Comparison of ENCODE assay signal across 8 mouse cellular contexts in the genomic region with DNA sequence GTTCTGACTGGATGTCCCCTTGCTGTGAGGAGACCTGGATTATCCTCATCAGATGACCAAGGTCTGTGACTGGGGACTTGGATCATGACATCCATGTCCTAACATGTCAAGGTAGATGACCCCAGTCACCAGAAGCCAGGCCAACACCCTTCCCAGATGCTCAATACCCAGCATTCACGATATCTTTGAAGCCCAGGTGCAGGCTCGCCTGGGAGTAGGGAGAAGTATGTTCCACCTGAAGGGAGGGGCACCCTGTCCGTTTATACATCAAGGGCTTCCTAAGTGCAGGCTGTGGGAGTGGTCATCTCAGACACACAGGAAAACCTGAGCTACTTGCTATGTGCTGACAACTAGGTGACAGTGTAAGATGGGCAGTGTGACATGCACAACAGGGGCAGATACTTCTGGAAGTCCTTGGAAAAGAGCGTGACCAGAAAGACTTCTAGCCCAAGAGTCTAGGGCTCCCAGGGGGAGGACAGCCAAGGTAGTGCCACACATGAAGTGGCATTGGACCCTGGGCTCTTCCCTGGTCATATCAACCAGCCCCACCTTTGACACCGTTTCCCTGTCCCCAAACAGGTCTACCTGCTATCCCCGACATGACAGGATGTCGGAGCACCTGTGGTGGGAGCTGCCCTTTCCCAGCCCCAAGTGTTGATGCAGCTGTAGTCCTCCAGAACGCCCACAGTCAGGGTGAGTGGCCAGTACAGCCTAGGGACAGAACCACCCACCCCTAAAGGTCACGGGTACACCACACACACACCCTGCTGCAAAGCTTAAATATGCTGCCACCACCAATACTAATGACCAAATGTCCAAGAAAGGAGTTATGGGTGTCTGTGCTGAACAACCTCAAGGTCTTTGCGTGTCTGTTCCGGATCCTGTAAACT. TPM values are rescaled to one million over a fixed set of nuclear protein-coding genes. Genes with fewer than 3 reads are reported as not detected.
DNase-seq lines count a peak whose midpoint lies in the region; ATAC-seq and TF ChIP-seq lines count a peak whose summit lies in the region.

No protein-coding gene starts in this region.

- H3K27me3 ChIP-seq in lung, embryonic 14.5 days (ENCODE audit: insufficient read depth, low read length) = no peaks in the 10 kb centered on the region
- no peaks in the 10 kb centered on the region for H3K27me3 ChIP-seq in heart, postnatal 0 days (ENCODE audit: control insufficient read depth, insufficient read depth, low read length)
- H3K27me3 ChIP-seq in liver, postnatal 0 days (ENCODE audit: insufficient read depth, low read length) = no peaks in the 10 kb centered on the region
- no peaks in the 10 kb centered on the region for H3K27me3 ChIP-seq in stomach, embryonic 16.5 days (ENCODE audit: control insufficient read depth, insufficient read depth, low read length)

- DNase-seq in lung, embryonic 14.5 days = no peak
- DNase-seq in lung, postnatal 14 days = no peak
- DNase-seq in heart, postnatal 0 days (ENCODE audit: low spot score) = no peak
- peak; percentile 45 for DNase-seq in liver, postnatal 0 days
- DNase-seq in layer of hippocampus, adult 11-12 months (ENCODE audit: low spot score) = no peak
- no peak for DNase-seq in left cerebral cortex, postnatal 36 days (ENCODE audit: low spot score in 2 of 2)

- peak; percentile 28; the same call in 1 of the 2 replicates for ATAC-seq in lung, embryonic 14.5 days (ENCODE audit: insufficient read depth)
- ATAC-seq in common myeloid progenitor, adult 5-6 weeks (replicated peaks; ENCODE audit: low read depth, poor library complexity, severe bottlenecking) = peak; percentile 3
- no peak for ATAC-seq in heart, postnatal 0 days (ENCODE audit: insufficient read depth, low read depth)
- ATAC-seq in liver, postnatal 0 days = peak; percentile 13
- ATAC-seq in stomach, embryonic 16.5 days (ENCODE audit: insufficient read depth, low FRiP score) = peak; percentile 8

- 26% methylated on average over 11 of the region's 11 CpGs for WGBS in lung, embryonic 14.5 days
- 32% methylated on average over 11 of the region's 11 CpGs for WGBS in heart, postnatal 0 days
- WGBS in liver, postnatal 0 days (ENCODE audit: insufficient replicate concordance) = 26% methylated on average over 11 of the region's 11 CpGs
- 22% methylated on average over 11 of the region's 11 CpGs for WGBS in stomach, embryonic 16.5 days

- H3K27ac ChIP-seq in lung, embryonic 14.5 days (ENCODE audit: low read depth) = peak overlapping the region; percentile 72
- peak overlapping the region; percentile 96 for H3K27ac ChIP-seq in heart, postnatal 0 days (ENCODE audit: low read depth)
- peak overlapping the region; percentile 97 for H3K27ac ChIP-seq in liver, postnatal 0 days (ENCODE audit: low read depth)
- peak overlapping the region; percentile 90 for H3K27ac ChIP-seq in stomach, embryonic 16.5 days (ENCODE audit: low read length)

- H3K9me3 ChIP-seq in lung, embryonic 14.5 days (ENCODE audit: low read depth, low read length) = no peaks in the 10 kb centered on the region
- no peaks in the 10 kb centered on the region for H3K9me3 ChIP-seq in heart, postnatal 0 days (replicated peaks; ENCODE audit: control insufficient read depth, low read length)
- no peaks in the 10 kb centered on the region for H3K9me3 ChIP-seq in liver, postnatal 0 days (ENCODE audit: low read length)
- H3K9me3 ChIP-seq in stomach, embryonic 16.5 days (replicated peaks; ENCODE audit: control insufficient read depth, low read length) = no peaks in the 10 kb centered on the region

- no peak for TF ChIP-seq CTCF in lung, embryonic 14.5 days (IDR thresholded peaks at IDR 0.05; ENCODE audit: low read depth)
- no peak for TF ChIP-seq CTCF in heart, postnatal 0 days (IDR thresholded peaks at IDR 0.05; ENCODE audit: low read depth)
- TF ChIP-seq CTCF in liver, postnatal 0 days (IDR thresholded peaks at IDR 0.05; ENCODE audit: low read depth) = no peak

- peak overlapping the region; percentile 45 for H3K9ac ChIP-seq in lung, embryonic 14.5 days
- no peak overlapping the region for H3K9ac ChIP-seq in heart, postnatal 0 days (replicated peaks; ENCODE audit: low read depth, low read length)
- peak overlapping the region; percentile 91 for H3K9ac ChIP-seq in liver, postnatal 0 days (replicated peaks)
- peak overlapping the region; percentile 70 for H3K9ac ChIP-seq in stomach, embryonic 16.5 days (ENCODE audit: low read length)

- no peak for TF ChIP-seq EP300 in heart, postnatal 0 days (IDR thresholded peaks at IDR 0.05; ENCODE audit: low read depth)
- no peak for TF ChIP-seq EP300 in liver, postnatal 0 days (IDR thresholded peaks at IDR 0.05; ENCODE audit: low read depth)

- H3K4me2 ChIP-seq in lung, embryonic 14.5 days = peak overlapping the region; percentile 76
- H3K4me2 ChIP-seq in heart, postnatal 0 days (ENCODE audit: low read depth, low read length) = peak overlapping the region; percentile 64
- peak overlapping the region; percentile 85 for H3K4me2 ChIP-seq in liver, postnatal 0 days (ENCODE audit: low read depth, low read length)
- peak overlapping the region; percentile 70 for H3K4me2 ChIP-seq in stomach, embryonic 16.5 days (ENCODE audit: low read depth, low read length)

- intact Hi-C loops in left cerebral cortex, postnatal 36 days (cut with DNase I) = loop anchor here (1.0 kb wide), 1 partner anchor 12 kb away; the partner anchor contains the start of gene Tpgs1

- peak overlapping the region; percentile 79 for H3K4me3 ChIP-seq in lung, embryonic 14.5 days (ENCODE audit: low read depth, low read length)
- peak overlapping the region; percentile 90 for H3K4me3 ChIP-seq in heart, postnatal 0 days (ENCODE audit: low read depth, low read length)
- peak overlapping the region; percentile 88 for H3K4me3 ChIP-seq in liver, postnatal 0 days (ENCODE audit: low read depth, low read length)
- H3K4me3 ChIP-seq in stomach, embryonic 16.5 days (replicated peaks; ENCODE audit: low read length) = peak overlapping the region; percentile 89

- peaks cover 15% of the 10 kb centered on the region for H3K36me3 ChIP-seq in lung, embryonic 14.5 days (ENCODE audit: insufficient read depth)
- peaks cover 14% of the 10 kb centered on the region for H3K36me3 ChIP-seq in heart, postnatal 0 days (replicated peaks; ENCODE audit: control insufficient read depth, insufficient read depth, low read length)
- peaks cover 15% of the 10 kb centered on the region for H3K36me3 ChIP-seq in liver, postnatal 0 days (replicated peaks; ENCODE audit: insufficient read depth, low read length)
- 0 out of 2 replicates have a peak, but pooled peaks cover 3% of the 10 kb centered on the region for H3K36me3 ChIP-seq in stomach, embryonic 16.5 days (ENCODE audit: control insufficient read depth, insufficient read depth, low read length)

- H3K4me1 ChIP-seq in lung, embryonic 14.5 days (ENCODE audit: insufficient read depth) = peaks cover 7% of the 10 kb centered on the region
- peaks cover 19% of the 10 kb centered on the region for H3K4me1 ChIP-seq in heart, postnatal 0 days (ENCODE audit: control insufficient read depth, insufficient read depth)
- H3K4me1 ChIP-seq in liver, postnatal 0 days (ENCODE audit: insufficient read depth) = peaks cover 32% of the 10 kb centered on the region
- peaks cover 19% of the 10 kb centered on the region for H3K4me1 ChIP-seq in stomach, embryonic 16.5 days (ENCODE audit: control insufficient read depth, insufficient read depth, low read length)

RNA-seq across cellular contexts. Expression of gene Cdc34, which starts 1.1 kb away (rescaled TPM):
- polyA plus RNA-seq in lung, embryonic 14.5 days (2014; fragmentation: Nextera tagmentation; extraction: Ambion mirVana) = 88.2 and 92.9 TPM in 2 replicates
- total RNA-seq in common myeloid progenitor, adult 5-6 weeks (2017) = 109 and 113 TPM in 2 replicates
- 162 and 183 TPM in 2 replicates for total RNA-seq in heart, postnatal 0 days (2014; rRNA removed; ENCODE audit: low replicate concordance)
- polyA plus RNA-seq in heart, postnatal 0 days (2015; fragmentation: Nextera tagmentation; extraction: Ambion mirVana) = 115 and 120 TPM in 2 replicates
- polyA plus RNA-seq in liver, postnatal 0 days (2015; fragmentation: Nextera tagmentation; extraction: Ambion mirVana) = 77.6 and 80.1 TPM in 2 replicates
- polyA plus RNA-seq in stomach, embryonic 16.5 days (2015; fragmentation: Nextera tagmentation; extraction: Ambion mirVana) = 84.6 and 86.3 TPM in 2 replicates
- total RNA-seq in left cerebral cortex, postnatal 36 days (2021) = 10 to 100 TPM; 76.2 to 90.0 TPM

RNA-seq across cellular contexts. Expression of gene Gzmm, which starts 8.0 kb away (rescaled TPM):
- polyA plus RNA-seq in lung, embryonic 14.5 days (2014; fragmentation: Nextera tagmentation; extraction: Ambion mirVana) = 0.24 and 0.84 TPM in 2 replicates
- 0.96 and 1.6 TPM in 2 replicates for total RNA-seq in common myeloid progenitor, adult 5-6 weeks (2017)
- total RNA-seq in heart, postnatal 0 days (2014; rRNA removed; ENCODE audit: low replicate concordance) = 2.4 and 2.5 TPM in 2 replicates
- 2.1 and 2.8 TPM in 2 replicates for polyA plus RNA-seq in heart, postnatal 0 days (2015; fragmentation: Nextera tagmentation; extraction: Ambion mirVana)
- 0.09 and 0.13 TPM in 2 replicates for polyA plus RNA-seq in liver, postnatal 0 days (2015; fragmentation: Nextera tagmentation; extraction: Ambion mirVana)
- polyA plus RNA-seq in stomach, embryonic 16.5 days (2015; fragmentation: Nextera tagmentation; extraction: Ambion mirVana) = 0.31 and 0.44 TPM in 2 replicates
- 1 to 10 TPM; 1.8 to 2.0 TPM for total RNA-seq in left cerebral cortex, postnatal 36 days (2021)

RNA-seq across cellular contexts. Expression of gene Tpgs1, which starts 11.7 kb away (rescaled TPM):
- polyA plus RNA-seq in lung, embryonic 14.5 days (2014; fragmentation: Nextera tagmentation; extraction: Ambion mirVana) = 56.4 and 62.4 TPM in 2 replicates
- 5.3 and 9.9 TPM in 2 replicates for total RNA-seq in common myeloid progenitor, adult 5-6 weeks (2017)
- 19.7 and 28.3 TPM in 2 replicates for total RNA-seq in heart, postnatal 0 days (2014; rRNA removed; ENCODE audit: low replicate concordance)
- 43.6 and 45.3 TPM in 2 replicates for polyA plus RNA-seq in heart, postnatal 0 days (2015; fragmentation: Nextera tagmentation; extraction: Ambion mirVana)
- 24.9 and 25.8 TPM in 2 replicates for polyA plus RNA-seq in liver, postnatal 0 days (2015; fragmentation: Nextera tagmentation; extraction: Ambion mirVana)
- 47.4 and 53.2 TPM in 2 replicates for polyA plus RNA-seq in stomach, embryonic 16.5 days (2015; fragmentation: Nextera tagmentation; extraction: Ambion mirVana)
- total RNA-seq in left cerebral cortex, postnatal 36 days (2021) = 10 to 100 TPM; 71.4 to 91.6 TPM

RNA-seq across cellular contexts. Expression of gene Madcam1, which starts 16.5 kb away (rescaled TPM):
- 0.93 and 1.2 TPM in 2 replicates for polyA plus RNA-seq in lung, embryonic 14.5 days (2014; fragmentation: Nextera tagmentation; extraction: Ambion mirVana)
- total RNA-seq in common myeloid progenitor, adult 5-6 weeks (2017) = not detected in 2 replicates
- not detected in 2 replicates for total RNA-seq in heart, postnatal 0 days (2014; rRNA removed; ENCODE audit: low replicate concordance)
- 1.3 and 1.4 TPM in 2 replicates for polyA plus RNA-seq in heart, postnatal 0 days (2015; fragmentation: Nextera tagmentation; extraction: Ambion mirVana)
- 0.12 and 0.19 TPM in 2 replicates for polyA plus RNA-seq in liver, postnatal 0 days (2015; fragmentation: Nextera tagmentation; extraction: Ambion mirVana)
- 33.7 and 41.9 TPM in 2 replicates for polyA plus RNA-seq in stomach, embryonic 16.5 days (2015; fragmentation: Nextera tagmentation; extraction: Ambion mirVana)
- not detected for total RNA-seq in left cerebral cortex, postnatal 36 days (2021)

RNA-seq across cellular contexts. Expression of gene Bsg, which starts 23.4 kb away (rescaled TPM):
- 842 and 871 TPM in 2 replicates for polyA plus RNA-seq in lung, embryonic 14.5 days (2014; fragmentation: Nextera tagmentation; extraction: Ambion mirVana)
- total RNA-seq in common myeloid progenitor, adult 5-6 weeks (2017) = 283 and 298 TPM in 2 replicates
- total RNA-seq in heart, postnatal 0 days (2014; rRNA removed; ENCODE audit: low replicate concordance) = 1,449 and 1,606 TPM in 2 replicates
- polyA plus RNA-seq in heart, postnatal 0 days (2015; fragmentation: Nextera tagmentation; extraction: Ambion mirVana) = 1,256 and 1,260 TPM in 2 replicates
- 979 and 1,075 TPM in 2 replicates for polyA plus RNA-seq in liver, postnatal 0 days (2015; fragmentation: Nextera tagmentation; extraction: Ambion mirVana)
- polyA plus RNA-seq in stomach, embryonic 16.5 days (2015; fragmentation: Nextera tagmentation; extraction: Ambion mirVana) = 983 and 1,041 TPM in 2 replicates
- total RNA-seq in left cerebral cortex, postnatal 36 days (2021) = 100 to 1,000 TPM; 593 to 646 TPM
